Mouse (Mus musculus) inflammation-experienced regulatory T-cells, adult 6 months (primary cell): ENCODE results near the gene Tmem127. TPM values are rescaled to one million over a fixed set of nuclear protein-coding genes. Genes with fewer than 3 reads are reported as not detected.
"Not testable (repeated sequence)": the region's sequence is repeated elsewhere in the genome, so short reads cannot be mapped to it uniquely, and the experiment has no call there.

Experiments
- ATAC-seq: one replicate; pipeline ENCODE4 v1.8.0; 2017
- polyA plus RNA-seq, 3 experiments: library from polyadenylated mRNA; unstranded; fragments of 100-300 nt; shearing (Covaris generic); gene quantifications; one replicate each; pipeline ENCODE4 v1.2.1; 2017

Tmem127 gene
- polyA plus RNA-seq, 3 experiments from 2014 or later = 49.4 to 81.0 (median 67.0) TPM

- ATAC-seq = peak; percentile 94
These were observed 22.0 kb downstream of the Tmem127 start, which contains the start of gene Stard7 for GRCm38 (mm10) chr2:127269491-127270299. TSS of gene Stard7 (plus strand) at chr2:127270218.

DNA sequence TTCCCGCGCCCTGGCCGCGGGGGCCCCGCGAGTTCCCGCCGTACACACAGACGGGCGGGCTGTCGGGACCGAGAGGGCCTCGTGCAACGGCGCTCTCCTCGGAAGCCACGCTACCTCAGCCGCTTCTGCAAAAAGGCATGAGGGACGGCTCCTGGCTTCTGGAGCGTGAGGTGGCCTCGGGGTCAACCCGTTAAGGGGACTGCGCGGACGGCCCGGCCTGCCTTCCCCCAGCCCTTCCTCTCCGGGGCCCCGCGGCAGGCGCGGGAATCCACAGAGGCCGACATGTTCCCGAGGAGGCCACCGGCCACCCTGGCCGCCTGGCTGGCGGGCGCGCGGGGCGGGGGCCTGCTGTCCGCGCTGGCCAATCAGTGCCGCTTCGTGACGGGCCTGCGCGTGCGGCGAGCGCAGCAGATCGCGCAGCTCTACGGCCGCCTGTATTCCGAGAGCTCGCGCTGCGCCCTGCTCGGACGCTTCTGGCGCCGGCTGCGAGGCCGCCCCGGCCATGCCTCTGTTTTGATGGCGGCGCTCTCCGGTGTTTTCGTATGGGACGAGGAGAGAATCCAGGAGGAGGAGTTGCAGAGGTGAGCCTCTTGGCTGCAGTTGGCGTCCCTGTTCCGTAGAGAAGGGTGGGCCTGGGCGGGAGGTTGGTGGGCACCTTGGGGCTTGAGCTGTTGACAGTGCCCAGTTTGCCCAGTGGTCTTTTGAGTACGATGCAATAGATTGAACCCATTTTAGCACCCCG lies 22.8 kb downstream of the Tmem127 start:
- ATAC-seq = peak; percentile 74

- no peak for ATAC-seq
These were observed 23.4 kb downstream of the Tmem127 start for GRCm38 (mm10) chr2:127271042-127271515.

- ATAC-seq = not testable (repeated sequence)
These were observed 24.3 kb downstream of the Tmem127 start for GRCm38 (mm10) chr2:127272049-127272448.

DNA sequence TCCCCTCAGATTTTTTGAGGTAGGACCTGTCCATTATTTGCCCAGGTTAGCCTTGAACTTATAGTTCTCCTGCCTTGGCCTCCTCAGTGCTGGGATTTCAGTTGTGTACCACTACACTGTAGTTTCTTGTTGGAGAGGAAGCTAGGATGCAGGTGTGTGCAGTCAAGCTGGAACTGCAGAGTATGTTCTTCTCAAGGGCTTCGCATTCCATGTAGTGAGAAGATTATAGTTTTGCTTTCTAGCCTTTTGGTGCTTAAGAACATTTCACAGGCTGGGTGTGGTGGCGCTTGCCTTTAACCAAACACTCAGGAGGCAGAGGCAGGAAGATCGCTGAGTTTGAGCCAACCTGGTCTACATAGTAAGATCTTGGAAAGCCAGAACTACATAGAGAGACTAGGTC lies 25.1 kb downstream of the Tmem127 start:
- ATAC-seq = no peak

DNA sequence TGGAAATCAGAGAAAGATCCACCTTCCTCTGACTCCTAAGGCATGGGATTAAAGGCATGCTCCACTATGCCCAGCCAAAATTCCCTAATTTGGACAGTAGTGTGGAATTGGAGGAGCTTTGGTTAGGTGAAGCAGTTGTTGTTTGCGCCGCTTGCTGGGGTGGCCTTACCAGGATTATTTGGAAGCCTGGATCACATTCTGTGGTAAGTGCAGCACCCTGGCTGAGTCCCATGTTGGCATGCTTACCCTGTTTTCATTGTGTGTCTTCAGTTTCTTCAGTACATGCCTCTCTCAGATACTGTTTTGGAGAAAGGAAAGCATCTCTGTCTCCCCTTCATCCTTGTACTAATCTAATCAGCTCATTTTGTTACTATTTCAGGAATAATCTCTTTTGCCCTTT lies 26.9 kb downstream of the Tmem127 start:
- no peak for ATAC-seq

GRCm38 (mm10) chr2:127275551-127276320 lies 28.0 kb downstream of the Tmem127 start:
- ATAC-seq = no peak

DNA sequence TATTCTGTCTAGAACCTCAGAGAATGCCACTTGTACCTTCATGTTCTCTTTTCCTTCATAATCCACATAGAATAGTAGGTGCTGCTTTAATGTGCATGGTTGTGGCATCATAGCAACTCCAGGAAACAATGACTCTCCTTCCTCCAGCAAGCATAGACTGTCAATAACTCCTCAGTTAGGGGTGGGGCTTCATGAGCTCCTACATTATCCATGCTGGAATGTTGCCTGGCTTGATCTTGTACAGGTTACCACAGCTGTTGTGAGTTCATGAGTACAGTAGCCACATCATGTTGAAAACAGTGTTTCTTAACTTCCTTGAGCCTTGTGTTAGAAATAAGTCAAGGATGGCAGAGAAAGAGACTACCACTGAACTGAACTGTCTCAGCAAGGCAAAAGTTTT lies 30.5 kb downstream of the Tmem127 start:
- ATAC-seq = no peak

DNA sequence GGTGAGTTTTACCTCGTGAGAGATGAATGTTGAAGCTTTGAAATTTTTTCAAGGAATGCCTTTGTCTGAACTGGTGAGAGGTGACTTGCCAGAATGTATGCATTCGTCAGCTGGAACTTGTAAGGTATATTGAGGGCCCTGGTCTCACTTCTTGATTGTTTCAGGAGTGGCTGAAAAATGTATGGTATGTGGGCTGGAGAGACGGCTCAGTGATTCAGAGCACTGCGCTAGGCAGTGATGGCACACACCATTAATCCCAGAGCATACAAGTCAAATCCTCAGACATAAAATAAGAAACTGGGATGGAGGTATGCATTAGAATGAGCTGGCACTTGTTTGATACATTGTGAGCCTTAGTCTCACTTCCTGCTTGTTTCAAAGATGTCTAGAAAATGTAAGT lies 44.5 kb downstream of the Tmem127 start:
- no peak for ATAC-seq

- ATAC-seq = no peak
These were observed 49.5 kb downstream of the Tmem127 start for GRCm38 (mm10) chr2:127297001-127297805.

GRCm38 (mm10) chr2:127298056-127298455 lies 50.3 kb downstream of the Tmem127 start:
- no peak for ATAC-seq

- peak; percentile 35 for ATAC-seq
These were observed 53.0 kb downstream of the Tmem127 start for GRCm38 (mm10) chr2:127300701-127301100.

DNA sequence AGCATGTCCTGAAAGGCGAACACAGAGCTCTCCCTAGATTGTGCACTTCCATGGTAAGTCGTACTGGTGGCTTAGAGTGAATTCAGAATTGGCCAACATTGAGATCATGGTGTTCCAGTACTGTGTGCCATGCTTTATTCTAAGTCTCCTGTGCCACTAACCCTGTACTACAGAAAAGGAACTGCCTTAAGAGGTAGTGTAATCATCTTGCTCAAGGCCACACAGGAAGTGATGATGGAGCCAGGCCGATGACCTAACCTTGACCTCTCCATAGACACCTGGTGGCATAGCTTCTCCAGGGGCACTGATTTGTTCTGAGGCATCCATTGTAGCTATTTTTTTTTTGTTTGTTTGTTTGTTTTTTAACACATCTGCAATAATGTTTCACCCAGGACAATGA lies 54.2 kb downstream of the Tmem127 start:
- ATAC-seq = no peak

GRCm38 (mm10) chr2:127304192-127304591 lies 56.5 kb downstream of the Tmem127 start:
- ATAC-seq = not testable (repeated sequence)

DNA sequence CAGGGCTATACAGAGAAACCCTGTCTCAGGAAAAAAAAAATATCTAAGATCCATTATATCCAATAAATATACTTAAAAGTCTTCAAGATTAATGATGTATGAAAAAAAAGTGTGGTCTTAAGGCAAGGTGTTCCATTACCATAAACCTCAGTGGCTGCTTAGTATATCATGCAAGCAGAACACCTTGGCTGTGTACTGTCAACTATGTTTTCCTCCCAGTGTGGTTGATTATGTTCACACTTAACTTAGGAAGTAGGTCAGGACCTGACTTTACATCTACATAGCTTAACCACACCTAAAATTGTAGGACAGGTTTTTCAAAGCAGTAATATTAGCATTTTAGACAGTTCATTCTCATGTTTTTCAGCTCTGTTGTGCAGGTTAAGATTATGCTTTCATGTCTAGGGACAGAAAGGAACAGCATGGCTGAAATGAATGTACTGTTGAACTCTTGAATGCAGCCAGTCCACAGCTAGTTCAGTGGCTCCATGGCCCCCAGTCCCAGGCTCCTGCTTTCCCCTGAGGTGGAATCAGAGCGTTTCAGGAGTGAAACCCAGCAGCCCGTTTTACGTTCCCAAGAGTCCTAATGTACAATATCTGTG lies 57.0 kb downstream of the Tmem127 start:
- ATAC-seq = no peak

DNA sequence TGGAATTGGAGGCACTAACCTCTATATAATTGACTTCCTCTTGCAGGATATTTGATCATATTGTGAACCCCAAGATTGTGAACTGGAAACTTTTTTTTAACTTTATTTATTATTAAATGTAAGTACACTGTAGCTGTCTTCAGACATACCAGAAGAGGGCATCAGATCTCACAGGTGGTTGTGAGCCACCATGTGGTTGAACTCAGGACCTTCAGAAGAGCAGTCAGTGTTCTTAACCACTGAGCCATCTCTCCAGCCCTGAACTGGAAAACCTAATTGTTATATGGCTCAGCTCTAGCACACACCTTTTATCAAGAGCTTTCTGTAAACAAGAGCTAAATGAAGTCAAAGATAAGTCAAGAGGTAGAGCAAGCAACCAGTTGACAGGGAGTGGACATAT lies 58.4 kb downstream of the Tmem127 start:
- ATAC-seq = peak; percentile 18

DNA sequence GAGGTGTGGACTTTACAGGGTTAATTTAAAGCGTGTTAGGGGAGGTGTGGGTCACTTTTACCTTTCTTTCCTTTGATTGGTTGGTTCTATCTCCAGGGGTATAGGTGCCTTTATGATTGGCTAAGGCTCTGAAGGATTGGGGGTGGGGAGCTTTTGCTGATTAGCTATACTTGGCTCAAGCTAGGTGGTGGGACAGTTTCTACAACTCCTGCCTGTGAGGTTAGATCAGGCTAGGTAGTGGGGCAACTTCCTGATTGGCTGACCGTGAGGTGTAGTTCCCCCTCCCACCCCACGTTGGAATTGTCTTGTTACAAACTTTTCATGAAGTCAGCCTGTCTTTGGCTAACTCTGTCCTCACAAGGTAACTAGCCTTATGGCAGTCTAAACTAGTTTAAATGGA lies 59.5 kb downstream of the Tmem127 start:
- no peak for ATAC-seq

DNA sequence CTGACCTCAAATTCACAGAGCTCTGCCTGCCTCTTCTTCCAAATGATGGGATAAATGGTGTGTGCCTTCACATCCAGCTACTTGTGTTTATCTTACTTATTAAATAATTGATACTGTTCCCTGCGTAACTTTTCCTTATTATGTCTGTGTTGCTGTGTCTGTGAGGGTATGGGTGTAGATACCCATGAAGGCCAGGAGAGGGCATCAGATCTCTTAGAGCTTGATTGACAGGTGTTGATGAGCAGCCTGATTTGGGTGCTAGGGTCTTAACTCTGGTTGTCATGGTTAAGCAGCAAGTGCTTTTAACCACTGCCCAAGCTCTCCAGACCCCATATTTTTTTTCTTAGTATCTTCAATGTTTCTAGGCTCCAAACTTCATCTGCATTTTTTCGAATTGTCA lies 61.0 kb downstream of the Tmem127 start:
- ATAC-seq = peak; percentile 64

- ATAC-seq = no peak
These were observed 62.5 kb downstream of the Tmem127 start for GRCm38 (mm10) chr2:127310246-127310645.

DNA sequence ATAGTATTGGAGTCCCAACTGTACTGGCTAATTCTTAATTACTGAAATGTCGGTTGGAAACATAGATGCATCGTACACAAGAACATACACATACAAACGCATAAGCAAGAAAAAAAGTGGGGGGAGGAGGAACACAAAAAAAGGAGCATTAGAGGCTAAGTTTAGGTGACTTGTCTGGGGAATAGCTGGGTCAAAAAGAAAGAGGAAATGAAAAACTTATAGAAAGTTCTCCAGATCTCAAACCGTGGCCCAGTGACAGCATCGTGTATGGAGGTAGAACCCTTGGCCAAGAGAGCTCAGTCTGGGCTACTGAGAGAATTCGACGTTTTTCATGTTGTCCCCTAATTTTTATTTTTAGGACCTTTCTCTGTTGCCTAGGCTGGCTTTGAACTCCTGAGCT lies 63.0 kb downstream of the Tmem127 start:
- no peak for ATAC-seq
